Mouse (Mus musculus): Measurements from ENCODE around the gene Cit.

GRCm38 (mm10) chr5:115872956-115873355 lies 27.9 kb downstream of the Cit start:
- TF ChIP-seq CTCF (IDR thresholded peaks at IDR 0.05; ENCODE audit: control insufficient read depth, insufficient read depth, insufficient replicate concordance, low read depth, low read length) (no peak), POLR2A (IDR thresholded peaks at IDR 0.05; ENCODE audit: control insufficient read depth, low read depth, low read length) (no peak)

Measured in testis, adult 2 months (tissue).